Mouse (Mus musculus) ovary, postnatal 36 days (tissue): ENCODE results near the gene C530025M09Rik.

ENCODE experiments used
- DNase-seq: peaks from one replicate; pipeline ENCODE4 v3.0.0; 2022; ENCODE audit warnings: low spot score, mixed read lengths

C530025M09Rik gene

DNA sequence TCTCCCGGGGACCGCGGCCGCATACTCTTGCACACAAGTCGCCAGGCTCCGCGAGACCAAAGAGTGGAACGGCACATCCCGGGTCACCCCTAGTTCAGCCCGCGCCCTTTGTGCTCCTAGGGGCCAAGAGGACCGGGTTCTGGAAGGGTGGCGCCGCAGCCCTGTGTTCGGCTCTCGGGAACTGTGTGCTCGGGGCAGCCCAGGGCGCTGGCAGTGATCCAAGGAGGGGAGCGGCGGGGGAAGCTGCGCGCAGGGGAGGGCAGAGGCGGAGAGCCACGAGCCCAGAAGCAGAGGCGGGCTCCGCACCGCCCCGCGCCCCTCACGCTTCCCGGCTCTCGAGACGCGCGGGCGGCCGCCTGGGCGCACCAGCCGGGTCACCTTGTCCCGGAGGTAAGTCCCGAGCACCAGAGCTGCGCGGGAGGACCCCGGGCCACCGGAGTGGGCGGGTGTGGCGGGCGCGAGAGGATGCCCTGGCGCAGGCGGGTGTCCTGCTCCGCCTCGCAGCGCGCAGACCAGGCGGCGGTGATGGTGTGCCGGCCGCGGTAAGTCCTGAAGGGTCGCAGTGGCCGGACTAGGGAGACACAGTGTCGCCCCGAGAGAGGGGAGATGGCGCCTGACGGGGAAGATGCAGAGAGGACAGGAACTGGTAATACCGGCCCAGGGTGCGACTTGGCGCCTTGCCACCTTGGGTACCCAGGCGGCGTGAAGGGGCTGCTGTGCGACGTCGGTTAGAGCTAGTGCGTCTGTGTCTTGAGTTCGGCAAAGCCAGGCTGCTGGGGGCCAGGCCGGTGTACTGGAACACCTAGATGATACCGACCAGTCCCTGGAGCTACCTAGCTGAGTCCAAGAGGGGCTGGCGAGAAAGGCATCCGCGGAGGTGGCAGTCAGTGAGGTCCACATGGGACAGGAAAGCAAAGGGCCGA, at the start of gene C530025M09Rik:
C530025M09Rik (minus strand) TSS at position 678 of the 923 bp plus-strand sequence.
- peak; percentile 18 for DNase-seq

DNA sequence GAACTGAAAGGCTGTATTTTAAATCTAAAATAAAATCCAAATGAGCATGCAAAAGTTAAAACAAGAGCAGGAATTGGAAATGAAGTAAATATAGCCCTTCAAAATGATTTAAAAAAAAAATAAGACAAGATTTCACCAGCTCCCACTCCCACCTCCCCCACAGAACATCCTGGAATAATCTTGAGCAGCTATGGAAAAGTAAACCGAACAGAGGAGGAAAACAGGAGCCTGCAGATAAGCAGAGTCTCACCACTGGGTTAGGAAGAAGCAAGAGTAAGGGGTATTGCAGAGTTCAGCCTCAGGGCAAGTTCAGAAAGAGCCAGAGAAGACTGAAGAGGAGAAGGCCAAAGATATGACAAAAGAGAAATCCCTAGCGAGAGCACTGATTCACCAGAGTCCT, 46.9 kb upstream of the C530025M09Rik start:
- DNase-seq = no peak

DNA sequence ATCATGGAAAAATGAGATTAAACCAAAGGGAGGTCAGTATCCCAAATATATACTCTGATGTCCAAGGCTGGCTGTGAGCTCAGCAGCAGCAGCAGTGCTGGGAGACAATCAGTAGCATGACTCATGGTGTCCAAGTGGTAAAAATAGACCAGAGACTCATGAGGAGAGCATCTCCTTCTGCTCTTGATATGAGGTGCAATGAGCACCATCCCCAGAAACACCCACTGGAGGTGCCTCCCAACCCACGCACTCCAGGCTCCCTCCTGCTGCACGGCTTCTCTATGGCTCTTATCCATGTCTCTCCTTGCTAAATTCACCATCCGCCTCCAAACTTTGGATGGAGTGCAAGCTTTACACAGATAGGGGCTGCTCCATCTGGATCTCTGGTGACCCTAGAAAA, 42.3 kb upstream of the C530025M09Rik start:
- no peak for DNase-seq

DNA sequence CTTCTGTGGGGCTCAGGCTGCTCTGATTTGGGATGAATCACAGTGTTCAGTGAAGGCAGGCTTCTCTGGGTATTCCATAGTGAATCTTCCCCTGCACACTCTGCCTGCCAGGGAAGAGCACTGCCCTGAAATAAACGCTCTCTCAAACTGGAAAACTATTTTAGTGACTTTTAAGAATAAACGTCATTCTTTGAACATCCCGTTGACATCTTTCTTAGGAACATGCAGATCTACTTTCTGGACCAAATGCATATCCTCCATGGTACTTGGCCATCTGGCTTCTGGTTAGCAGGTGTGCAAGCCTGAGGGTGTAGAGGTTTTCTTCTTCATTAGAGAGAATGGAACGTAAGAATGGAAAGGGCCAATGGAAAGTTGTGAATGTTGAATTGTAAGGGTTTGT, 41.5 kb upstream of the C530025M09Rik start:
- no peak for DNase-seq

DNA sequence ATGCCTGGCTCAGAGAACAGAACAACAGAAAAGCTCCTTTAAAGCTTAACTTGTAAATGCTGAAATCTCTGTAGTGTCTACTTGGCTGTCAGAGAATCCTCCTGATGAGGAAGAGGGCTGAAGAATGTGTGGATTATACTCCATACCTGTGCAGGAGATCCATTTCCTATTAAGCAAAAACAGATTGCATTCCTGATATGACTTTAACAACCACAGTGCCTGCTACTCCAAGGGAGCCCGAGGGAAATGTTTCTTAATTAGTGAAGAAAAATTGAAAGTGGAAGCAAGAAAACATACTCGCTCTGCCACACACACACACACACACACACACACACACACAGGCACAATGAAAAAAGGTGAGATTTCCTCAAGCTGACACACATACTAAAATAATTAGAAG, 39.5 kb upstream of the C530025M09Rik start:
- no peak for DNase-seq

- no peak for DNase-seq
Measured at GRCm38 (mm10) chr2:149865914-149866435, 35.0 kb upstream of the C530025M09Rik start.

GRCm38 (mm10) chr2:149861002-149861401, 30.0 kb upstream of the C530025M09Rik start:
- DNase-seq = no peak

- no peak for DNase-seq
Measured at GRCm38 (mm10) chr2:149848778-149849177, 17.8 kb upstream of the C530025M09Rik start.

DNA sequence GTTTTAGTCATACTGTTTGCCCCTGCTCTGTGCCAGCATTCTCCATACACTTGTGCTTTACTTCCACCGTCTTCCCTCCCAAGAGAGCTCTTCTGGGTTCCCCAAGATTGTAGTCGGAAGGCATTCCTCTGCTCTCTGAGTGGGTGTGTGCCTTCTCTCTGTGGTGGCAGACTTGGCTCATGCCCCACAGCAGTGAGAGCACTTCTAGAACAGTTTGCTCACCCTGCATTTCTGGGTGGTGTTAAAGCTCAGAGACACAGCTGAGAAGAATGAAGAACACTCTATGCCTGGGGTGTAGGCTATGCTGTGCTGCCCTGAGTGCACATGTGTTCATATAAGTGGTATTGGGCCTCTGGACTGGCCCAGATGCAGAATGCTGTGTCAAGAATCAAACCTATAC, 13.6 kb upstream of the C530025M09Rik start:
- no peak for DNase-seq

DNA sequence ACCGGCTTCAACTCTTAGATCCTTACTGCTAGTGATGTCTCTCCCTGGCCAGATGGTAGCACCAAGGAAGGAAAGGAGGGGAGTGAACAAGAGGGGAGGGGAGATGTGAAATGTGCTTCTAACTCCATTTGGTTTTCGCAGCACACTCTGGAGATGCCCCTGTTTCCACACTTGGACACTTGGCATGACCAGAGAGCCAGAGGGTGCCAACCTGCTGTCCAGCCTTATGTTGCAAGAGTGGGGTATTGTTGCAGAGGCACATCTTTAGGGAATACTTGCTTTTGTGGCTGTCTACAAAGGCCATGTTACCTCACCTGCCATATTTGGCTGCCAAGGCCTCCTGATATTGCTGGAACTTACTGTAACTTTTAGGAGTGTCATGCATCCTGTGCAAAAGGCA, 8.7 kb upstream of the C530025M09Rik start:
- DNase-seq = no peak

DNA sequence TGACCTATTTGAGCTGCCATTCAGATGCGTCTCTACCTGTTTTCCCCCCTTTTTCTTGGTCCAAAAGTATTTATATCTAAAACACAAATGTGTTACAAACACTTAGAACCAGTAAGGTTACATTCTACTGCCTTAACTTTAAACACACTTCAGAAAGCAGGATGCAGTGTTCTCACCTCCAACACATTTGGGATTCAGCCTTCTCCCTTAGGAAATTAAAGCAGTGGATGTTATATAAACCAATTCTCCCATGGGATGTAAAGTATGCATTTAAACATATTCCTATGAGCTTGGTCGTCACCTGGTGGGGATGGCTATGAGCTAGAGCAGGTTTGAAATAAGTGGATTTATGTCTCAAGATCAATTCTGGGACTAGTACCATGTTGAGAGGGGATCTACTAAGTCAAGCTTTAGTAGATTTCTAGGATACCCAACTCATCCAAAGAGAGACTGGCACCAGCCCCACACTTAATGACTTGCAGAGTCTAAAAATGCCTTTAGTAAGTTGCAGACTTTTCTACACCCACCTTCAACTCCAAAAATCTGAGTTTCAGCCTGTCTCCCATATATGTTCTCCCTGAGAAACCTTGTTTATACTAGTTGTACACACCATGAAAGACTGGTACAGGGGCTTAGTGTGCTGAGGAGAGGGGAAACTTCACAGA, 5.6 kb upstream of the C530025M09Rik start:
- no peak for DNase-seq

DNA sequence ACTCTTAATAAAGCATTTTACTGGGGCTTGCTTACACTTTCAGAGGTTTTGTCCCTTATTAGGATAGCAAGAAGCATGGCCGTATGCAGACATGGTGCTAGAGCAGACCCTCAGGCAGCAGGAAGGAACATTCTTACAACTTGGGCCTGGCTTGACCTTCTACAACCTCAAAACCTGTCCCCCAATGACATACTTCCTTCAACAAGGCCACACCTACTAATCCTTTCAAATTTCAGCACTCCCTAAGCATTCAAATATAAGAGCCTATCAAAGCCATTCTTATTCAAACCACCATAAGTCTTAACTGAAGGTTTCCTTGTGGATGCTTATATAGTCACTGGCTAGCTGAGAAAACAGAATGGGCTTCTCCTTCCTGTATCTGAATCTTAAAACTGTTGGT, 4.1 kb upstream of the C530025M09Rik start:
- no peak for DNase-seq

GRCm38 (mm10) chr2:149832301-149832700, 1.3 kb upstream of the C530025M09Rik start:
- no peak for DNase-seq

DNA sequence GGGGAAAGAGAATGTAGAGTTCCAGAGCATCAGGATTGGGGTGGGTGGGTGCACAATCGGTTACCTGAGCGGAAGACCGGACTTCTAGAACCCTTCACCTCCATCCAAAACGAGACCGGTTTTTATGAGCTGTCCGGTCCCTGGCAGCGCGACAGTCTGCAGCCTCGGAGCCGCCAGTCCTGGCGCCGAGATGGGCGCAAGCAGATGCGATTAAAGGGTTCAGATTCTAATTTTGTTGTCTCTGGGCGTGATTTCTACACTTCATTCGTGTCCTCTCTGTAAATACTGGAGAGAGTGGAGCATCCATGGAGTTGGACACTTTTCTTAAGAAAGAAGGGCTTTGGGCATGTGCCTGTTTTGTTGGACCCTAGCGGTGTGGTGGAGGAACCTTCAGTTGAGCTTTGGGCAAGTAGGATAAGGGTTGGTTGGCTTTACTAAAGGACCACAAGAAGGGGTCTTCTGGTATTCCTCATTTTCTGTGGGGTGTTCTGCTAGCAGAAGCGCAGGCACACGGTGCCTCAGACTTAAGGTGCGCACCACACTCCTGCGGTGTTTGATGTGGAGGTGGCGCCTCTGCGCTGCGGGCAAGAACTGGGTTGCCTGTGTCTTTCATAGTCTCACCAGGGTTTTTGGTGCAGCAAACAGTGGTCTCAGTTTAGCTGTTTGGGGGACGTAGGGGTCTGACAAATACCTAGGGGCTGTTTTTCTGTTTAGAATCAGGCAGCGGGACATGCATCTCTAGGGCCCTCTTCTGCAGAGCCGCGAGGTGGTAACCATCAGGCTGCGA, 639 bp upstream of the C530025M09Rik start:
- no peak for DNase-seq

DNA sequence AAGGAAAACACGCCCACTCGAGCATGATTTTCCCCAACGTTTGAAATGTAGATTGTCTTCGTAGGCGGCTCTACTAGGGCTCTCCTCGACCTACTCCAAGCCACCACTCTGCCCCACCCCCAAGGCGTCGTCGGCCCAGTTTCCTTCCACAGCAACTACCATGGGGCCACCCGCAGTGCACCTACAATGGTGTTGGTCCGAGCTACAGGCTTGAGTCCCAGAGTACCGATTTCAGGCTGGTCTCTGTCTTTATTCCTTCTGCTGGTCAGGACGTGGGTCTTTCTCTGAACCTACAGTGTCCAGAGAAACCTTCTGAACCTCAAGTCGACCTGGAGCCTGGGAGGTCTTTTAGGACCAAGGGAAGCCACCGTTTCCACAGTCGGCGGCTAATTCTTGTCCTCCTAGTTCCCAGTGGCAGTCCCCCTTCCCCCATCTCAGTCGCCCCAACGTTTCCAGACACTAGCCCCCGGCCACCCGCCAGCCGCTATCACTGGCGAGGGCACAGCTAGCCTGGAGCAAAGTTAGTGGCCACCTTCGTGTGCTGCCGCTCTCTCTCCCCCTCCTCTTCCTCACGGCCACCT, 968 bp downstream of the C530025M09Rik start:
- DNase-seq = no peak

DNA sequence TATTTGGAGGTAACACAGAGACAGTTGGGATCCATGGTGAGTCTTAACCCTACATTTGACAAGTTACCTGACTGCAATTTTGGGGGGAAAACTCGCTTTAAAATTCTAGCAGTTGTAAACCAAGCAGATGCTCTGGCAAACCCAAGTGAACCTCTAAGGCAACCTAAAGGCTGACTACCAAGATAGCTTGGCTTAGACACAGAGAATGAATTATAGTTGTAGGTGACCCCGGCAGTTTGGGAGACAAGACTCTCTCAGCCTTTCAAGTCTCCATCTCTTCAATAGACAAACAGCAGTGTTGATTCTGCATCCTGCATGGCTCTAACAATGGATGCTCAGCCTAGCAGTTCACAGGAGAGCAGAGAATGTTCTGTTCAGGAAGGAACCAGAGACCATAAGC, 2.1 kb downstream of the C530025M09Rik start, which contains the start of gene Syndig1:
Syndig1 (plus strand) TSS at position 301 of the 400 bp plus-strand sequence.
- no peak for DNase-seq

GRCm38 (mm10) chr2:149820201-149820600, 10.8 kb downstream of the C530025M09Rik start:
- no peak for DNase-seq

- DNase-seq = no peak
Measured at GRCm38 (mm10) chr2:149819751-149820150, 11.3 kb downstream of the C530025M09Rik start.

- no peak for DNase-seq
Measured at GRCm38 (mm10) chr2:149818395-149818794, 12.6 kb downstream of the C530025M09Rik start.

DNA sequence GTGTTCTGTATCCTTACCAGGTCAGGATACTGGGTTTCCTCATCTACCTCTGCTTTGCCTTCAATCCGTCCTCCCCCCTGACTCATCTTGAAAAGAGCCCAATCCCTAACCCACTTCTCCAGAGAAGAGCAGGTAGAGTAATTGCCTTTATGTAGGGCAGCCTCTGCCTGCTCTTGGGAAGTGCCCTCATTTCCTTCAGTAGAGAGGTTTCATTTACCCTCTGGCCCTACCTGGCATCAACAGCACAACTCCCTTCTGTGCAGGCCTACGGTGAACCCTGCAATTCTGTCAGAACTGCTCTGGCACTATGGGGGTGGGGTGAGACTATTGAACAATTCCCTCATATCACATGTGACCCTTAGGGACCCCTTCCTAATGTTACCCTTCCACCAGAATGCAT, 18.1 kb downstream of the C530025M09Rik start:
- no peak for DNase-seq

DNA sequence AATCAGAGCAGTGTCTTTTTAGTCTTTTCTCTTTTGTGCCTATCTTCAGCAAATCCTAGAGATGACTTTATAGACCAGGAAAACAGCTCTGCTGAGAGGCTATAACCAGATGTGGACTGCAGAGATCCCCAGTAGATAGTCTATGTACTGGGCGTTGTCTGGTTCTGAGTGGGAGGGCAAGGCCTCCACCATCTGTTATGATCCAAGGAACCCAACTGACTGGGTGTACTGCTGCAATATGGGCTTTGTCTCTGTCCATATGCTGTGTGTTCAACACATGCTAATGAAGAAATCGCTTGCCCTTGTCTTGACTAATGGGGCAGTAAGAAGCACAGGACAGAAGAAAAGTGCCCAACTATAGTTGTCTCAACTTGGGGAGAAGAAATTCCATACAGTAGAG, 25.8 kb downstream of the C530025M09Rik start:
- no peak for DNase-seq
